Mouse (Mus musculus) midbrain, embryonic 10.5 days (tissue): ENCODE results near the gene Afap1l2. TPM values are rescaled to one million over a fixed set of nuclear protein-coding genes. Genes with fewer than 3 reads are reported as not detected.

ENCODE experiments used
- DNase-seq: peaks from one replicate; pipeline ENCODE4 v3.0.0-alpha.2; 2017; ENCODE audit warnings: low spot score
- H3K27ac ChIP-seq: fragments of 300-500 bp; sonication (generic); replicated peaks from 2 replicates; pipeline ENCODE4 v1.5.1; 2016; ENCODE audit warnings: mild to moderate bottlenecking
- H3K27me3 ChIP-seq: fragments of 300-500 bp; sonication (generic); 2 replicates; pipeline ENCODE4 v1.6.1; 2016; ENCODE audit warnings: low read depth, mild to moderate bottlenecking; ENCODE audit not compliant: poor library complexity, severe bottlenecking
- H3K36me3 ChIP-seq: fragments of 300-500 bp; sonication (generic); 2 replicates; pipeline ENCODE4 v1.6.1; 2016; ENCODE audit warnings: mild to moderate bottlenecking, moderate library complexity
- H3K4me1 ChIP-seq: fragments of 300-500 bp; sonication (generic); 2 replicates; pipeline ENCODE4 v1.6.1; 2016
- H3K4me3 ChIP-seq: fragments of 300-500 bp; sonication (generic); 2 replicates; pipeline ENCODE4 v1.5.1; 2016; ENCODE audit warnings: mild to moderate bottlenecking, moderate library complexity
- H3K9me3 ChIP-seq: fragments of 300-500 bp; sonication (generic); replicated peaks from 2 replicates; pipeline ENCODE4 v1.6.1; 2016; ENCODE audit warnings: mild to moderate bottlenecking
- WGBS: fragments of 180-500 bp; shearing (Covaris S2); methylation state at CpG from one replicate; pipeline ENCODE4 v1.1.7; 2016; 5-methylcytosine and 5-hydroxymethylcytosine counted together
- polyA plus RNA-seq: library from polyadenylated mRNA; unstranded; fragments of >200 nt; fragmentation: Nextera tagmentation; extraction: Ambion mirVana; gene quantifications from 2 replicates; pipeline ENCODE4 v1.2.1, GENCODE M21; 2016

The Afap1l2 gene
- polyA plus RNA-seq = 3.6 and 4.5 TPM in 2 replicates

- Histone ChIP-seq H3K27me3 (peaks cover 68% of the 10 kb centered on the region), H3K36me3 (no peaks in the 10 kb centered on the region), H3K4me3 (peak within 1 kb of the TSS; percentile 67), H3K4me1 (peaks cover 49% of the 10 kb centered on the region), H3K9me3 (no peaks in the 10 kb centered on the region), H3K27ac (peak within 1 kb of the TSS; percentile 75)
- 3% methylated on average over 68 of the region's 68 CpGs for WGBS
- DNase-seq = peak; percentile 55
Observed at GRCm38 (mm10) chr19:57007781-57008710, at the start of gene Afap1l2. Gene Afap1l2 (minus strand): TSS chr19:57008228.

- 0 out of 2 replicates have a peak, but pooled peaks cover 3% of the 10 kb centered on the region for H3K4me1 ChIP-seq
- WGBS = 94% methylated on average over 2 of the region's 2 CpGs
- DNase-seq = no peak
- H3K36me3 ChIP-seq = peaks cover 21% of the 10 kb centered on the region
- H3K27ac ChIP-seq = no peak overlapping the region
- no peak overlapping the region for H3K4me3 ChIP-seq
- H3K9me3 ChIP-seq = peaks cover 7% of the 10 kb centered on the region
- H3K27me3 ChIP-seq = no peaks in the 10 kb centered on the region
Observed at GRCm38 (mm10) chr19:57057568-57057967, 49.5 kb upstream of the Afap1l2 start.

GRCm38 (mm10) chr19:57055215-57056120, 47.4 kb upstream of the Afap1l2 start:
- DNase-seq = no peak
- Histone ChIP-seq H3K4me1 (0 out of 2 replicates have a peak, but pooled peaks cover 3% of the 10 kb centered on the region), H3K9me3 (peaks cover 7% of the 10 kb centered on the region), H3K36me3 (peaks cover 21% of the 10 kb centered on the region), H3K27ac (no peak overlapping the region), H3K27me3 (no peaks in the 10 kb centered on the region), H3K4me3 (no peak overlapping the region)
- WGBS = 92% methylated on average over 16 of the region's 16 CpGs

- H3K4me3 ChIP-seq = no peak overlapping the region
- H3K9me3 ChIP-seq = peaks cover 6% of the 10 kb centered on the region
- no peak overlapping the region for H3K27ac ChIP-seq
- peaks cover 6% of the 10 kb centered on the region for H3K36me3 ChIP-seq
- WGBS = 88% methylated on average over 8 of the region's 8 CpGs
- H3K27me3 ChIP-seq = no peaks in the 10 kb centered on the region
- no peak for DNase-seq
- peaks cover 8% of the 10 kb centered on the region for H3K4me1 ChIP-seq
Observed at GRCm38 (mm10) chr19:57052959-57053358, 44.9 kb upstream of the Afap1l2 start.

- H3K27ac ChIP-seq = no peak overlapping the region
- H3K4me3 ChIP-seq = no peak overlapping the region
- no peak for DNase-seq
- no peaks in the 10 kb centered on the region for H3K36me3 ChIP-seq
- 95% methylated on average over 7 of the region's 7 CpGs for whole genome bisulfite sequencing
- no peaks in the 10 kb centered on the region for H3K27me3 ChIP-seq
- no peaks in the 10 kb centered on the region for H3K9me3 ChIP-seq
- H3K4me1 ChIP-seq = peaks cover 8% of the 10 kb centered on the region
Observed at GRCm38 (mm10) chr19:57052016-57052415, 44.0 kb upstream of the Afap1l2 start.

- 80% methylated on average over 16 of the region's 16 CpGs for WGBS
- H3K9me3 ChIP-seq = no peaks in the 10 kb centered on the region
- no peaks in the 10 kb centered on the region for H3K27me3 ChIP-seq
- DNase-seq = no peak
- H3K4me3 ChIP-seq = no peak overlapping the region
- H3K27ac ChIP-seq = no peak overlapping the region
- H3K4me1 ChIP-seq = peaks cover 8% of the 10 kb centered on the region
- H3K36me3 ChIP-seq = 0 out of 2 replicates have a peak, but pooled peaks cover 2% of the 10 kb centered on the region
Observed at GRCm38 (mm10) chr19:57049592-57050090, 41.6 kb upstream of the Afap1l2 start.

- DNase-seq = no peak
- Histone ChIP-seq H3K4me3 (no peak overlapping the region), H3K27me3 (no peaks in the 10 kb centered on the region), H3K36me3 (peaks cover 4% of the 10 kb centered on the region; the same call in 1 of the 2 replicates), H3K9me3 (no peaks in the 10 kb centered on the region), H3K4me1 (peaks cover 8% of the 10 kb centered on the region), H3K27ac (no peak overlapping the region)
- WGBS = 88% methylated on average over 9 of the region's 9 CpGs
Observed at GRCm38 (mm10) chr19:57047671-57048320, 39.8 kb upstream of the Afap1l2 start.

GRCm38 (mm10) chr19:57039258-57039657, 31.2 kb upstream of the Afap1l2 start:
- 71% methylated on average over 6 of the region's 6 CpGs for WGBS
- Histone ChIP-seq H3K4me3 (no peak overlapping the region), H3K27ac (no peak overlapping the region), H3K9me3 (no peaks in the 10 kb centered on the region), H3K27me3 (no peaks in the 10 kb centered on the region), H3K36me3 (peaks cover 13% of the 10 kb centered on the region; the same call in 1 of the 2 replicates), H3K4me1 (no peaks in the 10 kb centered on the region)
- DNase-seq = no peak

- Histone ChIP-seq H3K36me3 (peaks cover 8% of the 10 kb centered on the region; the same call in 1 of the 2 replicates), H3K27me3 (no peaks in the 10 kb centered on the region), H3K27ac (no peak overlapping the region), H3K9me3 (no peaks in the 10 kb centered on the region), H3K4me1 (no peaks in the 10 kb centered on the region), H3K4me3 (no peak overlapping the region)
- DNase-seq = no peak
- WGBS = 92% methylated on average over 15 of the region's 15 CpGs
Observed at GRCm38 (mm10) chr19:57036860-57037259, 28.8 kb upstream of the Afap1l2 start.

GRCm38 (mm10) chr19:57031582-57031981, 23.6 kb upstream of the Afap1l2 start:
- Histone ChIP-seq H3K4me1 (peaks cover 12% of the 10 kb centered on the region), H3K27me3 (no peaks in the 10 kb centered on the region), H3K9me3 (peaks cover 4% of the 10 kb centered on the region), H3K4me3 (no peak overlapping the region), H3K36me3 (no peaks in the 10 kb centered on the region), H3K27ac (no peak overlapping the region)
- 72% methylated on average over 4 of the region's 4 CpGs for WGBS
- DNase-seq = peak; percentile 60

GRCm38 (mm10) chr19:57029461-57029860, 21.4 kb upstream of the Afap1l2 start:
- Histone ChIP-seq H3K27ac (0 out of 2 replicates have a peak overlapping the region, but pooled peaks have one; percentile 67), H3K36me3 (no peaks in the 10 kb centered on the region), H3K27me3 (no peaks in the 10 kb centered on the region), H3K4me1 (peaks cover 12% of the 10 kb centered on the region), H3K9me3 (peaks cover 10% of the 10 kb centered on the region), H3K4me3 (no peak overlapping the region)
- 92% methylated on average over 6 of the region's 6 CpGs for WGBS
- DNase-seq = no peak
